Mouse (Mus musculus): Measurements from ENCODE around the gene Tspan18.

DNA sequence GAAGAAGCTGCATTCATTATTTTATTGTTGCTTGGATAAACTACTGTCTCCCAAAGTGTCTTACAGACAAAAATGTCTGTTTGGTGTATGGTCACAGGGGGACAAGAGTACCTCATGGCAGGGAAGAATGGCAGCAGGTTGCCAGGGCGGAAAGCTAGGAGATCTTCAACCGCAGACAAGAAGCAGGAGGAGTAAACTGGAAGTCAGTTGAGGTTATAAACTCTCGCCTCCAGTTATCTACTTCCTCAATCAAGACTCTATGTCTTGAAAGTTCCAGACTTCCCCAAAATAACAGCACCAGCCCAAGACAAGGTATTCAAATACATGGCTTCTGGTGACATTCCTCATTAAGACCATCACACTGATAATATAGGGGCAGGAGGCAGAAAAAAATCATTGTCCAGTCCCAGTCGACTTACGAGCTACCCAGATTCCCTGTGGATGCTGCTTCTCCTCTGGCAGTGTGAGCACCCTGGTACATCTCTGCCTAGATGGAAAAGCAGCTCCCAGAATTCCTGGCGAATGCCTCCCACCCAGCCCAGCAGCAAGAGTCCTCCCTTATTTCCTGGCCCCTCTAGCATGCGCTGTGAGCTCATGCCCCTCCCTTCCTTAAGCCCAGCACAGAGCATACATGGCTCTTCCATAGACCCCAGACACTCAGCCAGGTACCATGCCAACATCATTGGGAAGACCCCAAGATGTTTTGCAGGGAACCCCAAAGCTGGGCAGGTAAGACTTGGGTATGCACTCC, 172.2 kb downstream of the Tspan18 start:
- TF ChIP-seq MAFK (IDR thresholded peaks at IDR 0.05; ENCODE audit: insufficient read depth, low read depth, low read length): no peak
- TF ChIP-seq ZNF384 (IDR thresholded peaks at IDR 0.05; ENCODE audit: low read depth, low read length): no peak
- no peak for TF ChIP-seq HCFC1 (IDR thresholded peaks at IDR 0.05; ENCODE audit: borderline replicate concordance, insufficient read depth, low read length)
